Mouse (Mus musculus) bone marrow, adult 2 months (tissue): ENCODE measurements around the gene Lrrc49. TPM values are rescaled to one million over a fixed set of nuclear protein-coding genes. Genes with fewer than 3 reads are reported as not detected.

ENCODE experiments used
- H3K27ac ChIP-seq: fragments of 200-500 bp; 2 replicates; pipeline ENCODE4 v1.5.1; 2012; ENCODE audit warnings: low read depth, mild to moderate bottlenecking, control low read depth, inconsistent platforms, low read length; ENCODE audit not compliant: control insufficient read depth, poor library complexity, insufficient read depth
- H3K4me1 ChIP-seq: fragments of 200-500 bp; 2 replicates; pipeline ENCODE4 v1.6.1; 2011; ENCODE audit warnings: low read length; ENCODE audit not compliant: control insufficient read depth, insufficient read depth
- H3K4me3 ChIP-seq: fragments of 200-500 bp; replicated peaks from 2 replicates; pipeline ENCODE3; 2011; ENCODE audit warnings: mild to moderate bottlenecking, low read depth, low read length, control low read depth; ENCODE audit not compliant: control insufficient read depth
- CTCF ChIP-seq: fragments of 200-500 bp; IDR thresholded peaks from 2 replicates; pipeline ENCODE4 v1.5.1; 2011; ENCODE audit warnings: low read length, control low read depth; ENCODE audit not compliant: control insufficient read depth, insufficient read depth
- POLR2A ChIP-seq: fragments of 200-500 bp; IDR thresholded peaks from 2 replicates; pipeline ENCODE4 v1.6.1; 2011; ENCODE audit warnings: low read depth, mild to moderate bottlenecking, control low read depth, low read length, borderline replicate concordance; ENCODE audit not compliant: control insufficient read depth
- WGBS: fragments of 180-500 bp; shearing (Covaris S2); methylation state at CpG from one replicate; pipeline ENCODE4 v1.1.7; 2018; 5-methylcytosine and 5-hydroxymethylcytosine counted together
- polyA plus RNA-seq: library from polyadenylated mRNA; stranded (reverse); fragments of >200 nt; gene quantifications from 2 replicates; pipeline ENCODE4 v1.2.4, GENCODE M21; 2011; ENCODE audit warnings: low replicate concordance; ENCODE audit not compliant: missing spikeins, insufficient read depth, insufficient read length

Gene Lrrc49
- polyA plus RNA-seq, 1 experiment, result not detected

- 63% methylated on average over 4 of the region's 4 CpGs for WGBS
- Histone ChIP-seq H3K4me1 (peaks cover 4% of the 10 kb centered on the region; the same call in 1 of the 2 replicates), H3K4me3 (no peak overlapping the region), H3K27ac (no peak overlapping the region)
- TF ChIP-seq POLR2A, result no peak
- TF ChIP-seq CTCF, result no peak
Measured at GRCm38 (mm10) chr9:60600273-60600672, 87.7 kb downstream of the Lrrc49 start.

DNA sequence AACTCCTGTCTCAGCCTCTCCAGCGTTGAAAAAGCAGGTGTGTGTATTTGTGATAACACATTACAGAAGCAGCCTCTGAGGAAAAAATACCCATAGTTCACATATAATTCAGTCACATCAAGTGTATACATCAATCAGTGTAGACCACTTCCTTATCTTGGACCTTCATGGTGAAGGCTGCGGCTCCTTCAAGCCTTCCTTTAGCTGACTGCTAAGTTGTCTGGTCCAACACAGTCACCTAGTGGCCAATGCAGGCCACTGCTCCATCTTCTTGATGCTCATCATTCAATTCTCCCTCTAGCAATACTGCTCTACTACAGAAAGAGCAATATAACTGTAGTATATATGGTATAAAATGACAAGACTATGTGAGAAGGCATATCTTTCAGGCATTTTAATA is 88.5 kb downstream of the Lrrc49 start:
- WGBS, result 33% methylated on average over 2 of the region's 2 CpGs
- Histone ChIP-seq H3K4me3 (no peak overlapping the region), H3K27ac (no peak overlapping the region), H3K4me1 (peaks cover 4% of the 10 kb centered on the region; the same call in 1 of the 2 replicates)
- no peak for TF ChIP-seq POLR2A
- TF ChIP-seq CTCF, result peak; percentile 61

DNA sequence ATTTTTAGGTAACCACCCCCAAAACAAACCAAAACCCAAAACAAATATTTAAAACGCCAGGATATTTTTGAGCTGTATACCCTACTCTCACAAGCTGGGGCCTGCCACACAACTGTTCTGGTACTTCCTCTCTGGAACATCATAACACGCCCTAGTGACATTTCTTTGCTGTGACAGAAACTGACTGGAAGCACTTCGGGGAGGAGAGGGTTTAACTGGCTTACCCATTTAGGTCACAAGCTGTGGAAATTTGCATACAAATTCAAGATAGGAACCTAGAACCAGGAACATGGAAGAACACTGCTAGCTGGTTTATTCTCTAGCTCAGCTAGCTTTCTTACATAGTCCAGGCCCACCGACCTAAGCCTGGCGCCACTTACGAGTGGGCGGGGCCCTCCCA is 92.6 kb downstream of the Lrrc49 start:
- WGBS, result 74% methylated on average over 7 of the region's 7 CpGs
- Histone ChIP-seq H3K4me3 (no peak overlapping the region), H3K4me1 (no peaks in the 10 kb centered on the region; the same call in 1 of the 2 replicates), H3K27ac (peak overlapping the region; percentile 32; the same call in 1 of the 2 replicates)
- TF ChIP-seq POLR2A (no peak), CTCF (no peak)

DNA sequence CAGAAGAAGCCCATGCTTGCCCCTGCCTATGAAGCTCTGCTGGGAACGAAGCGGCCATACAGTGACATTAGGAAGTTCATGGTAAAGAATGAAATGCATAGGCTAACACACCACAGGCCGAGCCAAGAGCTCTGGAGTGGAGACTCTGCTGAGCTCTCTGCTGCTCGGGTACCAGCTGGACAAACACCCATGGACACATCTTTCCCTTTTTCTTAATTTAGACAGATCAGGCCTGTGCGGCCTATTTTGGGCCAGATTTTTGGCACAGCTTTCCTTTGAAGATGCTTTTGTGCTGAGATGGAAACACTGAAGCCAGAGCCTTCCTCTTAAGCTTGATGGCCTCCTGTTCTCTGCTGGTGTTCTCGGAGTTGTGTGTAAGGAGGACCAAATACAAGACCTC is 95.0 kb downstream of the Lrrc49 start:
- Histone ChIP-seq H3K4me1 (no peaks in the 10 kb centered on the region; the same call in 1 of the 2 replicates), H3K27ac (no peak overlapping the region), H3K4me3 (no peak overlapping the region)
- TF ChIP-seq CTCF (no peak), POLR2A (no peak)
- 86% methylated on average over 6 of the region's 6 CpGs for WGBS

GRCm38 (mm10) chr9:60592363-60592762 is 95.6 kb downstream of the Lrrc49 start:
- no peak overlapping the region for H3K4me3 ChIP-seq
- no peaks in the 10 kb centered on the region; the same call in 1 of the 2 replicates for H3K4me1 ChIP-seq
- 82% methylated on average over 5 of the region's 5 CpGs for WGBS
- no peak for TF ChIP-seq CTCF
- no peak for TF ChIP-seq POLR2A
- H3K27ac ChIP-seq, result no peak overlapping the region

- 77% methylated on average over 8 of the region's 8 CpGs for WGBS
- H3K4me1 ChIP-seq, result no peaks in the 10 kb centered on the region; the same call in 1 of the 2 replicates
- TF ChIP-seq CTCF (no peak), POLR2A (no peak)
- H3K27ac ChIP-seq, result no peak overlapping the region
- H3K4me3 ChIP-seq, result no peak overlapping the region
Measured at GRCm38 (mm10) chr9:60590871-60591624, 96.9 kb downstream of the Lrrc49 start.

GRCm38 (mm10) chr9:60588914-60589313 is 99.0 kb downstream of the Lrrc49 start:
- Histone ChIP-seq H3K4me3 (no peak overlapping the region), H3K27ac (no peak overlapping the region), H3K4me1 (no peaks in the 10 kb centered on the region; the same call in 1 of the 2 replicates)
- TF ChIP-seq POLR2A, result no peak
- no peak for TF ChIP-seq CTCF
- WGBS, result 84% methylated on average over 10 of the region's 10 CpGs

- no peaks in the 10 kb centered on the region; the same call in 1 of the 2 replicates for H3K4me1 ChIP-seq
- TF ChIP-seq POLR2A (no peak), CTCF (no peak)
- no peak overlapping the region for H3K4me3 ChIP-seq
- 80% methylated on average over 3 of the region's 3 CpGs for WGBS
- H3K27ac ChIP-seq, result no peak overlapping the region
Measured at GRCm38 (mm10) chr9:60586920-60587319, 101.0 kb downstream of the Lrrc49 start.

DNA sequence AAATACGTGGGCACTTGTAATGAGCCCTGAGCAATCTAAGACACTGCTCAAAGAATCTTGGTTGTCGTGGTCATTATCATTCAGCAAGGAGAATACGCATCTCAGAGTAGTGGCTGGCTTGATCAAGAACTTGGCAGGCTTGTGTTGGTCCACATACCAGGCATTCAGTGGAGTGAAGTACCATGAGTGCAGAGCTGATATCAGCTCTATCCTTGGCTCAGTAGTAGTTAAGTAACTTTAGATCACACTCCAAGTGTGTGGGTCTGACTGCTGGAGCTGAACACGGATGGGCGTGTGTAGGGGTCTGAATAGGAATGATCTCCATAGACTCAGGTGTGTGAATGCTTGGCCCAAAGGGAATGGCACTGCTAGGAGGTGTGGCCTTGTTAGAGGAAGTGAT is 102.8 kb downstream of the Lrrc49 start:
- WGBS, result 85% methylated on average over 5 of the region's 5 CpGs
- no peak overlapping the region for H3K4me3 ChIP-seq
- H3K27ac ChIP-seq, result no peak overlapping the region
- no peaks in the 10 kb centered on the region; the same call in 1 of the 2 replicates for H3K4me1 ChIP-seq
- TF ChIP-seq CTCF (no peak), POLR2A (no peak)
